Mouse (Mus musculus) intestine, embryonic 14.5 days (tissue): ENCODE measurements around the gene Galnt2. TPM values are rescaled to one million over a fixed set of nuclear protein-coding genes. Genes with fewer than 3 reads are reported as not detected.
A peak's percentile ranks its signal among the peaks of the same experiment; 100 is the strongest.

Experiments
- ATAC-seq: fragments of 200-750 bp; cut with Nextera tagmentation; replicated peaks from 2 replicates; pipeline ENCODE4 v1.8.0; 2017; ENCODE audit warnings: low read depth, moderate number of reproducible peaks, moderate TSS enrichment, moderate library complexity; ENCODE audit not compliant: low FRiP score, low TSS enrichment
- DNase-seq: peaks from one replicate; pipeline ENCODE4 v3.0.0-alpha.2; 2018; ENCODE audit warnings: low spot score
- H3K27ac ChIP-seq: fragments of 300-500 bp; sonication (generic); 2 replicates; pipeline ENCODE4 v1.5.1; 2014; ENCODE audit warnings: low read depth, mild to moderate bottlenecking, control low read depth
- H3K27me3 ChIP-seq: fragments of 300-500 bp; sonication (generic); replicated peaks from 2 replicates; pipeline ENCODE4 v1.6.1; 2014; ENCODE audit warnings: low read length, control low read depth; ENCODE audit not compliant: control insufficient read depth, insufficient read depth
- H3K36me3 ChIP-seq: fragments of 300-500 bp; sonication (generic); 2 replicates; pipeline ENCODE4 v1.6.1; 2014; ENCODE audit warnings: low read length, control low read depth; ENCODE audit not compliant: control insufficient read depth, insufficient read depth
- H3K4me1 ChIP-seq: fragments of 300-500 bp; sonication (generic); replicated peaks from 2 replicates; pipeline ENCODE4 v1.6.1; 2014; ENCODE audit warnings: low read length, control low read depth, mixed read lengths; ENCODE audit not compliant: control insufficient read depth, insufficient read depth
- H3K4me2 ChIP-seq: fragments of 300-500 bp; sonication (generic); 2 replicates; pipeline ENCODE4 v1.6.1; 2014; ENCODE audit warnings: low read length
- H3K4me3 ChIP-seq: fragments of 300-500 bp; sonication (generic); 2 replicates; pipeline ENCODE4 v1.5.1; 2014; ENCODE audit warnings: low read depth, low read length, control low read depth, mixed read lengths
- H3K9ac ChIP-seq: fragments of 300-500 bp; sonication (generic); 2 replicates; pipeline ENCODE4 v1.6.1; 2014; ENCODE audit warnings: mild to moderate bottlenecking, low read length
- H3K9me3 ChIP-seq: fragments of 300-500 bp; sonication (generic); 2 replicates; pipeline ENCODE4 v1.6.1; 2016; ENCODE audit warnings: low read length, control low read depth; ENCODE audit not compliant: control insufficient read depth
- WGBS: fragments of 180-500 bp; shearing (Covaris S2); extraction: QIAGEN DNeasy Blood & Tissue Kit; methylation state at CpG from one replicate; pipeline ENCODE4 v1.1.7; 2014; 5-methylcytosine and 5-hydroxymethylcytosine counted together
- polyA plus RNA-seq: library from polyadenylated mRNA; unstranded; fragments of >200 nt; fragmentation: Nextera tagmentation; extraction: Ambion mirVana; gene quantifications from 2 replicates; pipeline ENCODE4 v1.2.1, GENCODE M21; 2014

Galnt2 gene
- polyA plus RNA-seq, 1 experiment from 2014 or later: 63.9 TPM

DNA sequence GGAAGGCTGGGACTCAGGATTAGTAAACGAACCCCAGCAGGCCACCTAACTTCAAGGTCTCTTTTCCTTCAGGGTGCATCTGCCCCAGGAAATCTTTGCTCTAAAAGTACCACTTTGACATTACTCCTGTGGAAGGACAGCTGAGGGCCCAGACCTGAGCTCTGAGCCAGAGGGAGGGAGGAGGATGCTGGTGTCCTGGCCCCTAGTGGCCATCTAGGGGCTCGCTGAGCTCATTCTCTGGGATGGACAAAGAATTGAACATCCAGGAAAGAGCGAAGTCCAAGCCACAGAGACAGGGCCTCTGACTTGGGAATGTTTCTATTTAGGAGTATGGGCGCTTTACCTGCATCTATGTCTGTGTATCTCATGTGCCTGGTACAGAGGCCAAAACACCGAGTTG is 120.4 kb downstream of the Galnt2 start:
- ATAC-seq (no peak), DNase-seq (no peak)
- Histone ChIP-seq H3K4me3 (no peak overlapping the region), H3K4me1 (no peaks in the 10 kb centered on the region), H3K4me2 (no peak overlapping the region), H3K27me3 (no peaks in the 10 kb centered on the region), H3K9ac (no peak overlapping the region), H3K36me3 (no peaks in the 10 kb centered on the region), H3K27ac (no peak overlapping the region), H3K9me3 (no peaks in the 10 kb centered on the region)
- WGBS: 63% methylated on average over 5 of the region's 5 CpGs

DNA sequence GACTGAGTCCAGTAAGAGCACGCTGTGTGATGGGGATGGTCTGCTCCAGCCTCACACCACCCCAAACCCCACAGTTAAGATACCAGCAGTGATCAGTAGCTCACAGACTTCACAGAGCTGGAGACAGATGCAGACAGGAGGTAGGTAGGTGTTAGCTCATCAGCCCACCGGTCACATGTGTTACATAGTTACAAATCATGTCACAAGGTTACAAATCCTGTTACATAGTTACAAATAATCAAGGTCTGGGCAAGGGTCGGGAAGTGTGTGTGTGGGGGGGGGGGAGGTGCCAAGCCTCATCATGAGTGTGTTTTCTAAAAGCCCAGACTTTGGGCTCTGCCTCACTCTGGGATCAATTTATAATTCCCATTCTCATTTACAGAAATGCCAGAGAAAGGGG is 129.7 kb downstream of the Galnt2 start:
- no peak overlapping the region for H3K9ac ChIP-seq
- no peaks in the 10 kb centered on the region for H3K9me3 ChIP-seq
- no peak for DNase-seq
- H3K27ac ChIP-seq: no peak overlapping the region
- no peak overlapping the region for H3K4me3 ChIP-seq
- H3K36me3 ChIP-seq: no peaks in the 10 kb centered on the region
- 72% methylated on average over 3 of the region's 3 CpGs for WGBS
- no peak for ATAC-seq
- no peaks in the 10 kb centered on the region for H3K27me3 ChIP-seq
- H3K4me2 ChIP-seq: no peak overlapping the region
- no peaks in the 10 kb centered on the region for H3K4me1 ChIP-seq

DNA sequence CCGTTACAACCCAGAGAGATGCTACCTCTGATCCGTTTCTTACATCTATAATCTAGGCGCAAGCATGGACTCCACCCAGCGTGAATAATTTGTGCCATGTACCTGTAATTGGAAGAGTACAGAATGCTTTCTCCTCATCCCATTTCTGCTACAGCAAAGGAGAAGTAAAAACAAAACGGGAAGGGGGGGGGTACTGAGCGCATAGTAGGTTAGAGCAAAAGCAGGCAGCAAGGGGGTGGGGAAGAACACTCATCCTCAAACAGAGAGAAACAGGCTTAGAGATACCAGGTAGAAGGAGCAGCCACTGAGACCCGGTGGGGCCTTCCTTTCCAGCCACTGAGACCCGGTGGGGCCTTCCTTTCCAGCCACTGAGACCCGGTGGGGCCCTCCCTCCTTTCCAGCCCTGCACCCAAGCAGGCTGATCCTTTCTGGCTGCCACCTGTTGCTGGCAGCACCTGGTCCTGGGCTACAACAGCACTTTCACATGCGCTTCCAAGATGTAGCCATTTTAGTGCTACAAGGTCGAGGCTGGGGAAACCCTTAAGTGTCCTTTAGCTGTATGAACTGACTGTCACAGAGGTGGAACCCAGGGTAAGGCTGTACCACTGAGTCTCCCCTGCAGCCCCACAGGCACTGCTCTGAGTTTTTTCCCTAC is 130.7 kb downstream of the Galnt2 start:
- no peak overlapping the region for H3K27ac ChIP-seq
- WGBS: 79% methylated on average over 11 of the region's 11 CpGs
- H3K4me1 ChIP-seq: no peaks in the 10 kb centered on the region
- H3K9me3 ChIP-seq: no peaks in the 10 kb centered on the region
- no peak for ATAC-seq
- no peak overlapping the region for H3K4me2 ChIP-seq
- no peak overlapping the region for H3K9ac ChIP-seq
- no peak for DNase-seq
- H3K4me3 ChIP-seq: no peak overlapping the region
- no peaks in the 10 kb centered on the region for H3K36me3 ChIP-seq
- H3K27me3 ChIP-seq: no peaks in the 10 kb centered on the region

DNA sequence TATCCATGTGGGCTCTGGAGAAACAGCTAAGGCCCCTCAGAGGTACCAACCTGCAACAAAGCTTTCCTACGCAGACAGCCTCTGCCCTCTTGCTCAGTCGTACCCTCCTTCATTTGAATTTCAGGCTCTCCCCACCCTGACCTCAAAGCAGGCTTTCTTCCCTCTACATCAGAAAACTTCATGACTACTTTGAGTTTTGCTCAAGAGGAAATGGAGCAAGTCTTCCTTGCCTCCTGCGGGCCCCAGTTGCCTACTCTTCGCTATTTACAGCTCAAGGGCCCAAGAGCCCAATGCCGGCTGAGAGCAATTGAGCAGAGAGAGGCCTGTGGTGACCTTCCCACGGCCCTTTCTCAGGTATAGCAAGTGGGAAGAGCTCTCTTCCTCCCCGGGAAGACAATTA is 131.4 kb downstream of the Galnt2 start:
- no peaks in the 10 kb centered on the region for H3K4me1 ChIP-seq

DNA sequence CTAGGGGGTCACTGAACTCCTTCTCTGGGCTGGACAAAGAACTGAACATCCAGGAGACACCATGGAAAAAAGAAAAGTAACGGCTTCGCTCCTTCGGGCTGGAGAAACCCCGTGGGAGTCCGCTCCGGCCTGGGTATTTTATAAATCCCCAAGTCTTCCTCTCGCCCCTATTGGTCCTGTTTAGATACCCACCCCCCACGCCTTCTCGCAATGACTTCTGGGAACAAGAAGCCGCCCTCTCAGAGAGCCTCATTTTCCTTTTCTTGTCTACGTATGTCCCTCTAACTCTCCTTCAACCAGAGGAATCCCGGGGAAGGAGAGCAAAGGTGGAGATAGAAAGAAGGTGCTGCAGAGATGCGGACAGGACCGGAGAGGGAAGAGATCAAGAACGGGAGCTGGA is 132.1 kb downstream of the Galnt2 start:
- H3K4me3 ChIP-seq: no peak overlapping the region
- no peaks in the 10 kb centered on the region for H3K9me3 ChIP-seq
- H3K4me1 ChIP-seq: no peaks in the 10 kb centered on the region
- no peak for ATAC-seq
- DNase-seq: no peak
- H3K9ac ChIP-seq: no peak overlapping the region
- no peak overlapping the region for H3K27ac ChIP-seq
- H3K27me3 ChIP-seq: no peaks in the 10 kb centered on the region
- no peak overlapping the region for H3K4me2 ChIP-seq
- 93% methylated on average over 15 of the region's 15 CpGs for WGBS
- no peaks in the 10 kb centered on the region for H3K36me3 ChIP-seq

More for the DNA sequence above, 131.4 kb downstream of the Galnt2 start:
- ATAC-seq: no peak
- Histone ChIP-seq H3K27me3 (no peaks in the 10 kb centered on the region), H3K27ac (no peak overlapping the region), H3K4me2 (no peak overlapping the region), H3K9ac (no peak overlapping the region), H3K9me3 (no peaks in the 10 kb centered on the region), H3K36me3 (no peaks in the 10 kb centered on the region), H3K4me3 (no peak overlapping the region)
- 77% methylated on average over 7 of the region's 7 CpGs for WGBS
- DNase-seq: no peak

DNA sequence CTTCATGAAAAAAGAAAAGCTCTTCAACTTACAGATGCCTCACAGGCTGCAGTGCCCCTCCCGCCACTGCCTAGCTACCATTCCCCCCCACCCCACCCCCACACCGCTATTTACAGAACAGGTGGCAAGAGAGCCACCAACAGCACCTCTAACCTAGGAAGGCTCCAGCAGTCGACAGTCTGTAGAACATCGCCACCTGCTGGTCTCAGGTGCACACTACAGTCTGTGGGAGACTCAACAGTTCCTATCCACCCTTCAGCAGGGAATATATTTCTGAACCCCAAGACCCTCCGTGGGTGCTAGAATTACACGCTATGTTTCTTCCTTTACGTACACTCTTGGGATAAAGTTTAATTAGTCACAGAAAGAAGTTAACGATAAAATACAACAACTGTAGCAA is 137.0 kb downstream of the Galnt2 start:
- no peaks in the 10 kb centered on the region for H3K27me3 ChIP-seq
- WGBS: 21% methylated on average over 8 of the region's 8 CpGs
- H3K27ac ChIP-seq: no peak overlapping the region
- H3K4me2 ChIP-seq: no peak overlapping the region
- H3K4me3 ChIP-seq: no peak overlapping the region
- DNase-seq: peak; percentile 84
- no peaks in the 10 kb centered on the region for H3K36me3 ChIP-seq
- ATAC-seq: no peak; the same call in 1 of the 2 replicates
- no peaks in the 10 kb centered on the region for H3K9me3 ChIP-seq
- no peaks in the 10 kb centered on the region for H3K4me1 ChIP-seq
- H3K9ac ChIP-seq: no peak overlapping the region

DNA sequence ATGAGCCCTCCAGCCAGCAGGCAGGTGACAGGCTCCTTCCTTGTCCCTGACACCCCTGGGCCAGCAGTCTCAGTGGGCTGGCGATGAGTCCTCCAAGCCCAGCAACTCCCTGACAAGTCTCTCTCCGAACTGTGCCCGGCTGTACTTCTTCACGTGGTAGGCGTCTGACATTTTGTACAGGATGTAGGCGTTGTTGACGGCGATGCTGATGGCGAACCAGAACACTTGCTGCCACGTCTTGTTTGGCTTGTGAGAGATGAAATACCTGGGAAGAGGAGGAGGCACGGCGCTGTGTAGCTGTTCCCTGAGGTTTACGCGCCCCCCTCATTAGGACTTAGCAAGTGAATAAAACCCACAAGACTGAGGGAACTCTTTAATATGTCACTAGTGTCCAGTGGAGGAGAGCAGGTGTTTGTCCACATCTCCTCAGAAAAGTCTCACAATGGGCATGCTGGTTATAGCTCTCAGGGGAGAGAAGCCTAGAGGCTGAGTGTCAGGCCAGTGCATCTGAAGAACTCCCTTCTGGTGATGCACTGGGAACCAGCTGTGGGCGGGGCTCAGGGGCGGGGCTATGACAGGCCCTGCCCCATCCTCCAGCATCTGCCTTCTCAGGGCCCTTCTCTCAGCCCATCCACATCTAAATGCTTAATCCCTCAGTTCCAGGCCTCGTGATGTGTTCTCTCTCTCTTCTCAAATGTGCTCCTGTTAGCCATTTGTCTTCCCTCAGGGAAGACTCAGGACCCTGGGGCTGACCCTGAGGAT is 139.4 kb downstream of the Galnt2 start:
- H3K27ac ChIP-seq: no peak overlapping the region
- H3K9me3 ChIP-seq: no peaks in the 10 kb centered on the region
- no peaks in the 10 kb centered on the region for H3K36me3 ChIP-seq
- no peak overlapping the region for H3K4me3 ChIP-seq
- DNase-seq: no peak
- no peak overlapping the region for H3K4me2 ChIP-seq
- ATAC-seq: no peak
- no peak overlapping the region for H3K9ac ChIP-seq
- H3K27me3 ChIP-seq: no peaks in the 10 kb centered on the region
- 76% methylated on average over 17 of the region's 17 CpGs for WGBS
- H3K4me1 ChIP-seq: no peaks in the 10 kb centered on the region

DNA sequence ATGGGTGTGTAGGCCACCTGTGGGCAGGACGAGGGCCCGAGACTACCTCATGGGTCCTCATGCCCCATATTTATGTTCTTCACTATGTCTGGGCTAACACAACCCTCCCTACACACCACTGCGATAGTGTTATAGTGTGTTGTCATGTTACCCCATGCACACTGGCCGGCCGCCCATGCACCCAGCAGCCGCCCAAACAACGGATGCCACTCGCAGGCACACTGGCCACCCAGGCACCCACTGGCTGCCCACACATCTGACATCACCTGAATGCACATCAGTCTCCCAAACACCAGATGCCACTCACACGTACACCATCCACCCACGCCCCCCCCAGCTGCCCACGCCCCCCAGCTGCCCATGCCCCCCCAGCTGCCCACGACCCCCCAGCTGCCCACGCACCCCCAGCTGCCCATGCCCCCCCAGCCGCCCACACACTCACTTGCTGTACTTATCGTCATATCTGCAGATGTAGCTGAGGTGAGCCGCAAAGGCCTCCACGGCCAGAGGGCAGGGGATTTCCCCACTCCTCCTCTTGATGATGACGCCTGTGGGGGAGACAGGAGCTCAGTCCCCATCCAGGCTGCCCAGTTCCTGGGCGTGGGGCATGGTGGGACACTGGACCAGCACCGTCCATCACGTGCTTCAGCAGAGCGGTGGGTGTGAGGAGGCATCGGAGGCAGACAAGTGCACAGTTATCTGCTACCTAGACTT is 140.4 kb downstream of the Galnt2 start:
- H3K27me3 ChIP-seq: no peaks in the 10 kb centered on the region
- no peak overlapping the region for H3K27ac ChIP-seq
- ATAC-seq: no peak
- DNase-seq: no peak
- 89% methylated on average over 23 of the region's 23 CpGs for WGBS
- H3K36me3 ChIP-seq: no peaks in the 10 kb centered on the region
- H3K4me2 ChIP-seq: no peak overlapping the region
- H3K9me3 ChIP-seq: no peaks in the 10 kb centered on the region
- H3K4me3 ChIP-seq: no peak overlapping the region
- no peaks in the 10 kb centered on the region for H3K4me1 ChIP-seq
- no peak overlapping the region for H3K9ac ChIP-seq
